Mouse (Mus musculus): ENCODE measurements at regions not wholly inside any gene's neighbourhood (a gene's known extent, or its start where the extent isn't known, plus 50 kb on each side); places are given as distances from the start of the nearest gene placed in this dataset.

DNA sequence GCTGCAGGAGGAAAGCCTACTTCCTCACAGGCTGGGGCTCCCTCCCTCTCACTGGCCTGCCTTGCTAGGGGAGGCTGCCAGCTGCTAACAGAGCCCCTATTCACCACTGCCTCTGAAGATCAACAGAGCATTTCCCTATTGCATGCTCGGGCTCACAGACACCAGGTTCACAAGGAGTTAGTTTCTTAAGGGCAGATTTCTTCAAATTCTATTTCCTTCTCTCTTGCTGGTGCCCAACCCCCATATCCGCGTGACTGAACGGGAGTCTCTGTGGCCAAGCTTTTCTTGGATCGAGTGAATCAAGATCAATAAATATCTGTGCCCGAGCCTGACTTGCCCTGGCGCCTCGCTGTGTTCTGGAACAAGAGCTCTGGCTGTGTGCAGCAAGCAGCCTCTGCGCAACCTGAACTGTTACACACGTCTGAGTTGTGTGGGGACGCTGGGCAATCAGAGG lies 98.9 kb upstream of the Gdf10 start:
- TF ChIP-seq POLR2A (IDR thresholded peaks at IDR 0.05; ENCODE audit: insufficient read depth, low read depth, low read length) (no peak), CTCF (IDR thresholded peaks at IDR 0.05) (no peak), EP300 (IDR thresholded peaks at IDR 0.05; ENCODE audit: insufficient read depth, low read depth, low read length) (no peak)

All from heart, adult 2 months (tissue).